Mouse (Mus musculus): Measurements from ENCODE around the gene Cyb5b. TPM values are rescaled to one million over a fixed set of nuclear protein-coding genes. Genes with fewer than 3 reads are reported as not detected.

The Cyb5b gene
- 102 and 106 TPM in 2 replicates for polyA plus RNA-seq (2012; rRNA removed)

DNA sequence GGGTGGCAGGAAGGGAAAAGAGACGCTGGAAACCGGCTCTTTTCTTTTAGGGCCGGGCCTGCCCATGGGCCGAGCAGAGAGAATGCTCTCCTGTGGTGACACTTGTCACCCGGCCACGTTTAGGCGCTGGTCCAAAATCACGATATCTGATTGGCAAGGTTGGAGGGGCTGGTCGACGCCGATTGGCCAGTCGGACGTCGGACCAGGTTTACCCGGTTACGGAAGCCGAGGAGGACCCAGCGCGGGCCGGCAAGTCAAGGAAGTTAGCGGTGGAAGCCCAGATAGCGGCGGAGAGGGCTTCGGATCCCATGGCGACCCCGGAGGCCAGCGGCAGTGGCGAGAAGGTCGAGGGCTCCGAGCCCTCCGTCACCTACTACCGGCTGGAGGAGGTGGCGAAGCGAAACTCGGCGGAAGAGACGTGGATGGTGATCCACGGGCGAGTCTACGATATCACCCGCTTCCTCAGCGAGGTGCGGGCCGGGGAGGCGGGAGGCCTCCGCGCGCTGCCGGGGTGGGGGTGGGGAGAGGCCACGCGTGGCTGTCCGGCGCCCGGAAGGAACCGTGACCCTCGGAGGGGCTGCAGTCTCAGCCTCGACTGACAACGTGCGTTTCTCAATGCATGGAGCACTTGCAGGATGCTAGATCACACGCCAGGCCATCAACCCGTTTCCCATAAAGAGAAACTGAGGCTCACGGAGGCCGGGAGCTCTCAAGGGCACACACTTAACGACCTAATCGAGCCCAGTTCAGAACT lies at the start of gene Cyb5b:
TSS of gene Cyb5b (plus strand) at position 237 of the 754 bp plus-strand sequence.

Other genes starting within 250 kb of the Cyb5b start
- gene Sntb2, start 214.9 kb upstream of the Cyb5b start, polyA plus RNA-seq (2012; rRNA removed) = 4.1 and 4.4 TPM in 2 replicates
- 17.9 and 21.2 TPM in 2 replicates for gene Vps4a, start 119.4 kb upstream of the Cyb5b start, polyA plus RNA-seq (2012; rRNA removed)
- 45.9 and 59.2 TPM in 2 replicates for gene Pdf, start 102.0 kb upstream of the Cyb5b start, polyA plus RNA-seq (2012; rRNA removed)
- gene Cog8, start 94.0 kb upstream of the Cyb5b start, polyA plus RNA-seq (2012; rRNA removed) = 28.2 and 31.2 TPM in 2 replicates
- gene Nip7, start 93.8 kb upstream of the Cyb5b start, polyA plus RNA-seq (2012; rRNA removed) = 16.5 and 23.6 TPM in 2 replicates
- 3.2 and 5.4 TPM in 2 replicates for gene Tmed6, start 85.0 kb upstream of the Cyb5b start, polyA plus RNA-seq (2012; rRNA removed)
- gene Terf2, start 54.1 kb upstream of the Cyb5b start, polyA plus RNA-seq (2012; rRNA removed) = 6.1 and 6.8 TPM in 2 replicates
- gene Nfat5, start 142.8 kb downstream of the Cyb5b start, polyA plus RNA-seq (2012; rRNA removed) = 8.4 and 8.9 TPM in 2 replicates

Measured in colon, adult 2 months (tissue).